Mouse (Mus musculus) heart, embryonic 15.5 days (tissue): ENCODE data around the gene S100a3. TPM values are rescaled to one million over a fixed set of nuclear protein-coding genes. Genes with fewer than 3 reads are reported as not detected.

Experiments
- ATAC-seq: fragments of 200-750 bp; cut with Nextera tagmentation; replicated peaks from 2 replicates; pipeline ENCODE4 v1.8.0; 2017; ENCODE audit warnings: low read depth, moderate TSS enrichment; ENCODE audit not compliant: insufficient number of reproducible peaks, insufficient read depth, low FRiP score
- H3K27ac ChIP-seq: fragments of 300-500 bp; sonication (generic); 2 replicates; pipeline ENCODE4 v1.5.1; 2015; ENCODE audit warnings: mild to moderate bottlenecking, inconsistent platforms
- H3K27me3 ChIP-seq: fragments of 300-500 bp; sonication (generic); 2 replicates; pipeline ENCODE4 v1.6.1; 2015; ENCODE audit warnings: inconsistent platforms
- H3K36me3 ChIP-seq: fragments of 300-500 bp; sonication (generic); 2 replicates; pipeline ENCODE4 v1.6.1; 2015; ENCODE audit warnings: mild to moderate bottlenecking, inconsistent platforms
- H3K4me1 ChIP-seq: fragments of 300-500 bp; sonication (generic); replicated peaks from 2 replicates; pipeline ENCODE4 v1.6.1; 2015; ENCODE audit warnings: inconsistent platforms
- H3K4me2 ChIP-seq: fragments of 300-500 bp; sonication (generic); 2 replicates; pipeline ENCODE4 v1.6.1; 2015; ENCODE audit warnings: inconsistent platforms, mild to moderate bottlenecking, moderate library complexity
- H3K4me3 ChIP-seq: fragments of 300-500 bp; sonication (generic); 2 replicates; pipeline ENCODE4 v1.5.1; 2015; ENCODE audit warnings: mild to moderate bottlenecking, inconsistent platforms
- H3K9ac ChIP-seq: fragments of 300-500 bp; sonication (generic); 2 replicates; pipeline ENCODE4 v1.6.1; 2015; ENCODE audit warnings: mild to moderate bottlenecking, inconsistent platforms
- H3K9me3 ChIP-seq: fragments of 300-500 bp; sonication (generic); replicated peaks from 2 replicates; pipeline ENCODE4 v1.6.1; 2016; ENCODE audit warnings: inconsistent platforms
- WGBS: fragments of 180-500 bp; shearing (Covaris S2); methylation state at CpG from one replicate; pipeline ENCODE4 v1.1.7; 2015; ENCODE audit warnings: mixed read lengths; 5-methylcytosine and 5-hydroxymethylcytosine counted together
- polyA plus RNA-seq: library from polyadenylated mRNA; unstranded; fragments of >200 nt; fragmentation: Nextera tagmentation; extraction: Ambion mirVana; gene quantifications from 2 replicates; pipeline ENCODE4 v1.2.1, GENCODE M21; 2015

S100a3 gene
- polyA plus RNA-seq, 1 experiment from 2014 or later, result 0.08 TPM

GRCm38 (mm10) chr3:90627807-90628206 is 67.4 kb downstream of the S100a3 start:
- Histone ChIP-seq H3K4me1 (peaks cover 12% of the 10 kb centered on the region), H3K27me3 (no peaks in the 10 kb centered on the region)

DNA sequence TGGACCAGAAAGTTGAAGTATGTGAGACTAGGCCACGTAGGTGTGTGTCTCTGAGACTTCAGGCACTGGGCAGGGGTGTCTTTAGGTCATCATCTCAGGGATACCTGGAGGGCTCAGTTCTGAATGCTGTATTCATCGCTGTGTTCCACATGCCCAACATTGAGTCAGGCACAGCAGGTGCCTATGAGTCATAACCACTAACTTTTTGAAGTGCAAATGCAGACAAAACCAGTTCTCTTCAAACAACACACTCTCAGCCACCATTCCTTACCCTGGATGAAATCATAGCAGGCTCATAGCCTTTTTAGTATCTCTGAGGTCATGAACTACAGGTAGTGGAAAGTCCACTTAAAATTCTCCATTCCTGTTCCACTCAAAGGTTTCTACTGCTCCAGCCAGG is 68.9 kb downstream of the S100a3 start:
- ATAC-seq, result no peak
- Histone ChIP-seq H3K4me3 (no peak overlapping the region), H3K36me3 (no peaks in the 10 kb centered on the region), H3K27ac (no peak overlapping the region), H3K9me3 (no peaks in the 10 kb centered on the region), H3K27me3 (no peaks in the 10 kb centered on the region), H3K9ac (no peak overlapping the region), H3K4me2 (no peak overlapping the region), H3K4me1 (no peaks in the 10 kb centered on the region)
- 67% methylated on average over 2 of the region's 2 CpGs for WGBS

More at GRCm38 (mm10) chr3:90627807-90628206, 67.4 kb downstream of the S100a3 start:
- H3K4me3 ChIP-seq, result no peak overlapping the region
- H3K4me2 ChIP-seq, result no peak overlapping the region
- H3K9ac ChIP-seq, result no peak overlapping the region
- no peaks in the 10 kb centered on the region for H3K9me3 ChIP-seq
- no peaks in the 10 kb centered on the region for H3K36me3 ChIP-seq
- no peak for ATAC-seq
- H3K27ac ChIP-seq, result no peak overlapping the region
- 57% methylated on average over 4 of the region's 4 CpGs for WGBS

GRCm38 (mm10) chr3:90631984-90632383 is 71.6 kb downstream of the S100a3 start:
- H3K4me2 ChIP-seq, result no peak overlapping the region
- H3K27me3 ChIP-seq, result no peaks in the 10 kb centered on the region
- WGBS, result 49% methylated on average over 2 of the region's 2 CpGs
- H3K4me1 ChIP-seq, result no peaks in the 10 kb centered on the region
- no peak overlapping the region for H3K9ac ChIP-seq
- no peak overlapping the region for H3K4me3 ChIP-seq
- ATAC-seq, result no peak
- no peaks in the 10 kb centered on the region for H3K36me3 ChIP-seq
- H3K27ac ChIP-seq, result no peak overlapping the region
- H3K9me3 ChIP-seq, result no peaks in the 10 kb centered on the region

DNA sequence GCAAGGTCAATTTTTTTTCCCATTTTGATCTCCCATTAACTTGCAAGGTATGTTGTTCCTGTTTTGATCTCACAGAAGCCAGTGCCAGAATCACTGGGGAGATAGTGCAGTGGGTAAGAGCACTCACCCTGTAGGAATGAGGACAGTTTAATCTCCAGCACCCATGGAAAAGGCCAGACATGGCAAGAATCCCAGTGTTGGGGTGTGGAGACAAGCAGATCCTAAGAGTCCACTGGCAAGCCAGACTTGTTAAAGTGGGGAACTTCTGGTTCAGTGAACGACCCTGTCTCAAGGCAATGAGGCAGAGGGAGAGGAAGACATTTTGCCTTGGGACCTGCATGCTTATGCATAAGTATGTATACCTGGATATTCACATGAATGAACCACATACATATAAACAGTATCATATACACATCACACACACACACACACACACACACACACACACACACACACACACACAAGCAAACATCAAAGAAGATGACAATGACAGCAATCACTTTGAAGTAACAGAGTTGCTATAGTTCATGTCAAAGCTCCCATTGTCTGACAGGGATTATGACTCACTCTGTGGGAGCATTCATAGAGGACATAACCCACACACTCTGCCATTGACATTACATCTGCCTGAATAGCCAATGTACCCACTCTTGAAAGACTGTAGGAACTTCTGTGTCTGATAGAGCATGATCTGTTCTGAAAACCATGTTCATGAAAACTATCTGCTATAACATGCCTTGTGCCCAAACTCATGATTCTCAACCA is 78.3 kb downstream of the S100a3 start:
- Histone ChIP-seq H3K9me3 (no peaks in the 10 kb centered on the region), H3K4me3 (no peak overlapping the region), H3K4me2 (no peak overlapping the region), H3K4me1 (no peaks in the 10 kb centered on the region), H3K36me3 (no peaks in the 10 kb centered on the region), H3K27ac (no peak overlapping the region), H3K27me3 (no peaks in the 10 kb centered on the region), H3K9ac (no peak overlapping the region)
- 33% methylated on average over 1 of the region's 1 CpGs for WGBS
- no peak for ATAC-seq

DNA sequence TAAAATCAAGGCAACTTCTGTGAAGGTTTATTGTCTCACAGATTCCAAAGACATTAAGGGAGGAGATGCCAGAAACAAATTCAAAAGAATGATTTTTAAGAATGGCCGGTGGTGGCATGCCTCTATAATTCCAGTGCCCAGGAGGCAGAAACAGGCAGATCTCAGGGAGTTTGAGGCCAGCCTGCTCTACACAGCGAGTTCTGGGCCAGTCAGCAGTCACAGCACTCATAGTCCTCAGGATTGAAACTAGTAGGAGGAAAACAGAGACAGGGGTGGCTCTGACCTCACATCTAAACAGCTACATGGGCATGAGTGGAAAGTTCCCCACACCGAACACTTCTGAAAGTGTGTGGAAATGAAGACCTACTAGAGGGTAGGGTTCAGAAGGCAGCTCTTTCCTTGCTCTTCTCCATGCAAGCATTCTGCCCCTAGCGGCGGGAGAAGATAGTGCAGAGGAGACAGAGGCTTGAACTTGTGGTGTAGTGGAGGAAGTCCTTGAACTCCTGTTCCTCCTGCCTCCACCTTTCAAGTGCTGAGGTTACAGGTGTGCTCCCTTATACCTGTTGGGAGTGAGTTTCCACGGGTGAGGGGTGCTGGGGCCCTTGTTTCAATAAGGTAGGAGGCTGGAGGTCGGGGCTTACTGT is 79.3 kb downstream of the S100a3 start:
- Histone ChIP-seq H3K4me3 (no peak overlapping the region), H3K4me1 (no peaks in the 10 kb centered on the region), H3K4me2 (no peak overlapping the region), H3K9me3 (no peaks in the 10 kb centered on the region), H3K27ac (no peak overlapping the region), H3K27me3 (no peaks in the 10 kb centered on the region), H3K36me3 (no peaks in the 10 kb centered on the region), H3K9ac (no peak overlapping the region)
- ATAC-seq, result no peak
- 53% methylated on average over 7 of the region's 7 CpGs for WGBS

GRCm38 (mm10) chr3:90640981-90641380 is 80.6 kb downstream of the S100a3 start:
- H3K4me1 ChIP-seq, result no peaks in the 10 kb centered on the region
- no peaks in the 10 kb centered on the region for H3K36me3 ChIP-seq
- H3K27me3 ChIP-seq, result no peaks in the 10 kb centered on the region
- no peak for ATAC-seq
- H3K4me2 ChIP-seq, result no peak overlapping the region
- 73% methylated on average over 7 of the region's 7 CpGs for WGBS
- H3K9me3 ChIP-seq, result no peaks in the 10 kb centered on the region
- H3K4me3 ChIP-seq, result no peak overlapping the region
- H3K9ac ChIP-seq, result no peak overlapping the region
- no peak overlapping the region for H3K27ac ChIP-seq

DNA sequence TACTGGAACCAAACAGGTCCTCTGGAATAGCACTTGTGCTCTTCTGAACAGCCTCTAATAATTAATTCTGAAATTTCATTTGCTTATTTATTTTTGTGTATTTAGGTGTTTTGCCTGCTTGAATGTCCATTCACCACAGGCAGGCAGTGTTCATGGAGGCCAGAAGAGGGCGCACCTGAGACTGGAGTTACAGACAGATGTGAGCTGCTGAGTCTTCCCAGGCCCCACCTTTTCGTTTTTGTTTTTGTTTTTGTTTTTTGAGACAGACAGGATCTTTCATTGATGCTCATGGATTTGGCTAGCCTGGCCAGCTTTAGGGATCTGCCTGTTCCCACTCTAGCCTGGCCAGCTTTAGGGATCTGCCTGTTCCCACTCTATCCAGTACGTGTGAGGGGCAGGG is 83.8 kb downstream of the S100a3 start:
- Histone ChIP-seq H3K27ac (no peak overlapping the region), H3K4me3 (no peak overlapping the region), H3K4me1 (no peaks in the 10 kb centered on the region), H3K27me3 (no peaks in the 10 kb centered on the region), H3K9ac (no peak overlapping the region), H3K9me3 (no peaks in the 10 kb centered on the region), H3K4me2 (no peak overlapping the region), H3K36me3 (no peaks in the 10 kb centered on the region)
- WGBS, result 48% methylated on average over 3 of the region's 3 CpGs
- ATAC-seq, result no peak

DNA sequence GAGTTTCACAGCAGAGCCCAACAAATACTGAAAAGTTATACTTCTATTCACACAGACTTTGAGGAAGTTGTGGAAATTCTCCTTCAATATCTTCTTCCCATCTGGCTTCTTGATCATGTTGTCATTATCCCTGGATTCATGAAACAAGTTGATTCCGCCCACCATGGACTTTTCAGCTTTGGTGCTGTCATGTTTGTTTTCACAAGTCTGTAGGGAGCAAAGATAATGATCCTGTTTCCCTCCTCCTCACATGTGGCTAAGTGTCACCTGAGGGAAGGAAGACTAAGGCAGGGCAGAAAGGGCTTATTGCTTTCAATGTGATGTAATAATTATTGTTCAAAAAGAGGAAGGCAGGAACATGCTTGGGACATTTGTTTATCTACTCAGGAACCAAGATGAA is 86.9 kb downstream of the S100a3 start:
- ATAC-seq, result no peak
- Histone ChIP-seq H3K36me3 (no peaks in the 10 kb centered on the region), H3K9me3 (no peaks in the 10 kb centered on the region), H3K27ac (no peak overlapping the region), H3K4me1 (no peaks in the 10 kb centered on the region), H3K4me2 (no peak overlapping the region), H3K9ac (no peak overlapping the region), H3K27me3 (no peaks in the 10 kb centered on the region), H3K4me3 (no peak overlapping the region)
- WGBS, result 54% methylated on average over 1 of the region's 1 CpGs

- no peaks in the 10 kb centered on the region for H3K9me3 ChIP-seq
- no peak overlapping the region for H3K4me3 ChIP-seq
- peaks cover 6% of the 10 kb centered on the region; the same call in 1 of the 2 replicates for H3K27me3 ChIP-seq
- H3K4me1 ChIP-seq, result no peaks in the 10 kb centered on the region
- no peak for ATAC-seq
- no peaks in the 10 kb centered on the region for H3K36me3 ChIP-seq
- no peak overlapping the region for H3K4me2 ChIP-seq
- no peak overlapping the region for H3K9ac ChIP-seq
- no peak overlapping the region for H3K27ac ChIP-seq
Measured at GRCm38 (mm10) chr3:90648981-90649380, 88.6 kb downstream of the S100a3 start.

DNA sequence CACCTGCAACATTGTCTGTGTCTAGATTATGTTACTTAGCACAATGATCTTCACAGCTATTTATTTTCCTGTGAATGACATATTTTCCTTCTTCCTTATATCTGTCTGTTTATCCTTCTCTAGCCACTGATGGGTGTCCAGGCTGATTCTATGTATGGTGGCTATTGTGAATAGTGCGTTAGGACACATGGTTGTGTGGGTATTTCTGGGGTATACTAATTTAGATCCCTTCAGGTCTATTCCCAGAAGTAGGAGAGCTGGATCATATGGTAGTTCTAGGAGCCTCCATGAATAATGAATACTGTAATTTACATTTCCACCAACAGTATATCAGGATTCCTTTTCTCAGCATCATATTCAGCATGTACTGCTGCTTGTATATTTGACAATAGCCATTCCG is 89.5 kb downstream of the S100a3 start:
- WGBS, result 81% methylated on average over 2 of the region's 2 CpGs
- no peak overlapping the region for H3K9ac ChIP-seq

More for the DNA sequence above, 89.5 kb downstream of the S100a3 start:
- no peak for ATAC-seq
- Histone ChIP-seq H3K4me1 (no peaks in the 10 kb centered on the region), H3K27ac (no peak overlapping the region), H3K4me2 (no peak overlapping the region), H3K4me3 (no peak overlapping the region), H3K27me3 (peaks cover 12% of the 10 kb centered on the region; the same call in 1 of the 2 replicates), H3K36me3 (no peaks in the 10 kb centered on the region), H3K9me3 (no peaks in the 10 kb centered on the region)
